ENCODE assay signal across 19 mouse cellular contexts in the genomic region with DNA sequence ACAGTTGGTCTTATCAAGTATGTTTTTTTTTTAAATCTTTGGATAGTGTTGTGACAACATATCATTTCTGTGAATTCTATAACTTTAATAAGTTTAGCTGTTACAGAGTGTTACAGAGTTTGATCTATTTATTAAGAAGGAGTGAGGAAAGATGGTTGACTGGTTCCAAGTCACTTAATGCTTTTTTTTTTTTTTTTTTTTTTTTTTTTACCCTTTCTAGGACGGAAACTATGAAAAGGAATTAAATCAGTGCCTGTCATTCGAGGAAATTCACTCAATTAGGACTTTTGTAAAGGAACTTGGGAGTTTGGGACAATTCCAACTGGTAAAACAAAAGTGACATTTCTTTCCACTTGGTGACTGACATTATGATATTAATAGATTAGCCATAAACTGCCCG.
DNase-seq lines count a peak whose midpoint lies in the region; ATAC-seq and TF ChIP-seq lines count a peak whose summit lies in the region.
"Had no signal": no experiment of that assay in that cellular context is flagged by ENCODE, and none has a peak within 500 bp of the region (broad histone marks: within the 10 kb centered on the region; RNA-seq: fewer than 3 reads in every experiment).

No protein-coding gene starts in this region.

- ATAC-seq in midbrain, embryonic 11.5 days (ENCODE audit: low FRiP score): no peak
- no peak for ATAC-seq in midbrain, embryonic 16.5 days
- ATAC-seq: activated CD4-positive, CD25-positive, alpha-beta regulatory T cell, adult 4 months; CD4-positive, CD25-positive, alpha-beta regulatory T cell, adult 4 months; Patski had no signal

- no peak for TF ChIP-seq POLR2A in CH12.LX (IDR thresholded peaks at IDR 0.05; ENCODE audit: low read depth, low read length)

- no peaks in the 10 kb centered on the region for H3K27me3 ChIP-seq in midbrain, embryonic 11.5 days (ENCODE audit: control insufficient read depth, insufficient read depth, low read length)
- no peaks in the 10 kb centered on the region for H3K27me3 ChIP-seq in midbrain, embryonic 16.5 days (ENCODE audit: control insufficient read depth, insufficient read depth, low read depth, low read length)
- no peaks in the 10 kb centered on the region for H3K27me3 ChIP-seq in CH12.LX (replicated peaks)
- H3K27me3 ChIP-seq: Patski had no signal

- no peaks in the 10 kb centered on the region for H3K36me3 ChIP-seq in midbrain, embryonic 11.5 days (ENCODE audit: control insufficient read depth, insufficient read depth, low read length)
- no peaks in the 10 kb centered on the region for H3K36me3 ChIP-seq in midbrain, embryonic 16.5 days (ENCODE audit: control insufficient read depth, insufficient read depth, low read length)
- no peaks in the 10 kb centered on the region for H3K36me3 ChIP-seq in CH12.LX (replicated peaks in 1 of 2; ENCODE audit: control insufficient read depth in 1 of 2, insufficient read depth in 1 of 2, low read length in 1 of 2)
- H3K36me3 ChIP-seq: G1E had no signal

- H3K79me2 ChIP-seq in CH12.LX (replicated peaks; ENCODE audit: control insufficient read depth, extremely low read depth, insufficient read depth, poor library complexity, severe bottlenecking): no peaks in the 10 kb centered on the region

- in situ Hi-C loops in CH12.LX (cut with MboI; ENCODE audit: low pct_ligation_motif_present, low pct_unique_long_range_greater_than_20kb, low sequenced_read_pairs): loop anchor here (25.0 kb wide), 1 partner anchor 839 kb away; no protein-coding TSS in a partner anchor

- H3K9ac ChIP-seq in midbrain, embryonic 11.5 days (ENCODE audit: low read length): no peak overlapping the region
- no peak overlapping the region for H3K9ac ChIP-seq in midbrain, embryonic 16.5 days (ENCODE audit: low read depth, low read length)
- no peak overlapping the region; the same call in 1 of the 2 replicates for H3K9ac ChIP-seq in CH12.LX (ENCODE audit: insufficient read depth, low read depth)

- WGBS in midbrain, embryonic 11.5 days: 62% methylated on average over 3 of the region's 3 CpGs
- 54% methylated on average over 3 of the region's 3 CpGs for WGBS in midbrain, embryonic 16.5 days

- dilution Hi-C loops in CH12.LX (cut with MboI; ENCODE audit: extremely low pct_ligation_motif_present, extremely low pct_unique_long_range_greater_than_20kb, low sequenced_read_pairs): no loop called here

- no peak overlapping the region for H3K27ac ChIP-seq in midbrain, embryonic 11.5 days (ENCODE audit: low read depth, low read length)
- no peak overlapping the region for H3K27ac ChIP-seq in midbrain, embryonic 16.5 days (ENCODE audit: low read length)
- no peak overlapping the region for H3K27ac ChIP-seq in CH12.LX (ENCODE audit: insufficient read depth, low read depth)

- H3K4me3 ChIP-seq in midbrain, embryonic 11.5 days (ENCODE audit: low read depth, low read length): no peak overlapping the region
- no peak overlapping the region for H3K4me3 ChIP-seq in midbrain, embryonic 16.5 days (ENCODE audit: low read depth, low read length)
- H3K4me3 ChIP-seq in CH12.LX (replicated peaks in 1 of 3; ENCODE audit: low read depth in 2 of 3, low read length in 2 of 3, poor library complexity in 1 of 3): no peak overlapping the region

- peak; percentile 8 for DNase-seq in midbrain, embryonic 11.5 days (ENCODE audit: low spot score, missing footprints)
- DNase-seq in CH12.LX (ENCODE audit: extremely low read depth): no peak
- no peak for DNase-seq in left cerebral cortex, adult 8-10 months (ENCODE audit: low spot score in 2 of 2)
- DNase-seq: adrenal gland, adult 2 months; adrenal gland, adult 8-10 months; adrenal gland, postnatal 10 days; adrenal gland, postnatal 14 days; adrenal gland, postnatal 25 days; adrenal gland, postnatal 36 days; B cell, adult 2 months; cerebellum, adult 11 months; cerebellum, adult 11-12 months; cerebellum, adult 18-20 months; cerebellum, adult 2 months had no signal

- TF ChIP-seq EP300 in CH12.LX (IDR thresholded peaks at IDR 0.05; ENCODE audit: low read length): no peak

- no peaks in the 10 kb centered on the region for H3K9me3 ChIP-seq in midbrain, embryonic 11.5 days (ENCODE audit: control insufficient read depth, low read length)
- H3K9me3 ChIP-seq in midbrain, embryonic 16.5 days (replicated peaks; ENCODE audit: control insufficient read depth, low read length, poor library complexity, severe bottlenecking): no peaks in the 10 kb centered on the region
- H3K9me3 ChIP-seq in CH12.LX (replicated peaks; ENCODE audit: low read length): no peaks in the 10 kb centered on the region
- H3K9me3 ChIP-seq: G1E had no signal

- no peak for TF ChIP-seq RAD21 in CH12.LX (IDR thresholded peaks at IDR 0.05; ENCODE audit: low read depth, low read length)

- H3K4me1 ChIP-seq in midbrain, embryonic 11.5 days (ENCODE audit: control insufficient read depth, insufficient read depth, low read length): no peaks in the 10 kb centered on the region
- no peaks in the 10 kb centered on the region for H3K4me1 ChIP-seq in midbrain, embryonic 16.5 days (ENCODE audit: control insufficient read depth, insufficient read depth, low read length)
- H3K4me1 ChIP-seq in CH12.LX (ENCODE audit: control insufficient read depth in 1 of 2, insufficient read depth in 2 of 2): peaks cover 3 to 25% of the 10 kb centered on the region in 2 experiments; a peak in 3 of 4 replicates

- TF ChIP-seq CTCF in CH12.LX (conservative IDR thresholded peaks at IDR 0.05 in 1 of 2, IDR thresholded peaks at IDR 0.05 in 1 of 2; ENCODE audit: low read depth in 2 of 2, low read length in 2 of 2): no peak

- no peak overlapping the region for H3K4me2 ChIP-seq in midbrain, embryonic 11.5 days
- no peak overlapping the region for H3K4me2 ChIP-seq in midbrain, embryonic 16.5 days (ENCODE audit: low read length)
- H3K4me2 ChIP-seq in CH12.LX (ENCODE audit: insufficient read depth, low read depth, poor library complexity, severe bottlenecking): peak overlapping the region; percentile 44; the same call in 1 of the 2 replicates

TF ChIP-seq in CH12.LX, 34 proteins besides CTCF, POLR2A, EP300 and RAD21:
- TF ChIP-seq ZNF384 (IDR thresholded peaks at IDR 0.05; ENCODE audit: low read depth, low read length) (peak; percentile 92), JUN (IDR thresholded peaks at IDR 0.05; ENCODE audit: insufficient read depth, low read depth, low read length) (no peak), MXI1 (IDR thresholded peaks at IDR 0.05; ENCODE audit: low read depth, low read length) (no peak)
